8 mouse cellular contexts compared by ENCODE assay signal in the genomic region with DNA sequence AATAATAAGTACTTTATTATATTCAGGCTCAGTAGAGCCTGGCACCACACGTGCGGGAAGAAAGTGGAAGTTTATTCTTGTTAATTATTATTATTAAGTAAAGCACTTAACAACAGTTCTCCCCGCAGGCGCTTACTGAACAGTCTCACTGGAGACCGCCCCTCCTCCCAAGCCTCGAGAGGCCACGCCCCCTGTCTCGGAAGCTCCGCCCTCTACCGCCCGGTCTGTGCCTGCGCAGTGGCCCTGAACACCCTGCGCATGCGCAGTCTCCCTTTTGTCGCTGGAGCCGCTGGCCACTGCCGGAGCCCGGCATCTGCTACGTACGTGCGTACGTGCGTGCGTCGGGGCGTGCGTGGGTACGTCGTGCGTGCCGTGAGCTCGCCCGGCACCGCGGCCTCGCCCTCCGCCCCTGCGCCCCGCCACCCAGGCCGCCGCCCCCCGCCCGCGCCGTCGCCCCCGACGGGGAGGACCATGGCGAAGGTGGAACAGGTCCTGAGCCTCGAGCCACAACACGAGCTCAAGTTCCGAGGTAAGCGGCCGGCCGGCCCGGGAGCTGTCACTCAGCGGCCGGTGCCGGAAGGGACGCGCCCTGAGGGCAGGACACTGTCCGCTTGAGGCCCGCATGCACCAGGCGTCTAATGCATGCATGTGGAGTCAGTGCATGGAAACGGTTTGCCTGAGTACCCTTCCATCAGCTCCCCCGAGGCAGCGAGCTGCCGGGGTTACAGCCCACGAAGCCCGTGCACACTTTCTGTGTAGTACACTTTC. TPM values are rescaled to one million over a fixed set of nuclear protein-coding genes. Genes with fewer than 3 reads are reported as not detected.
DNase-seq lines count a peak whose midpoint lies in the region; ATAC-seq lines count a peak whose summit lies in the region.

A gene (plus strand): TSS at position 290 of the 768 bp plus-strand sequence.

- peak; percentile 87 for DNase-seq in WW6 (ENCODE audit: low read depth, low spot score)
- peak; percentile 100 for DNase-seq in cerebellum, postnatal 4 days (ENCODE audit: low spot score in 2 of 2)
- DNase-seq in gastrocnemius, adult 18-20 months (ENCODE audit: low spot score), result peak; percentile 99
- peak; percentile 100 for DNase-seq in left cerebral cortex, adult 18-20 months (ENCODE audit: low spot score in 2 of 2)
- peak; percentile 99 for DNase-seq in right cerebral cortex, adult 18-20 months
- peak; percentile 99 for DNase-seq in urinary bladder, postnatal 10 days (ENCODE audit: low spot score)

- no peaks in the 10 kb centered on the region for H3K36me3 ChIP-seq in hindbrain, embryonic 16.5 days (ENCODE audit: control insufficient read depth, insufficient read depth, low read length)
- no peaks in the 10 kb centered on the region for H3K36me3 ChIP-seq in macrophage (ENCODE audit: inconsistent target)

- peak within 1 kb of the TSS; percentile 73 for H3K4me2 ChIP-seq in hindbrain, embryonic 16.5 days (ENCODE audit: low read length)

- H3K27me3 ChIP-seq in hindbrain, embryonic 16.5 days (replicated peaks; ENCODE audit: control insufficient read depth, insufficient read depth, low read length), result no peaks in the 10 kb centered on the region

- H3K4me3 ChIP-seq in hindbrain, embryonic 16.5 days (ENCODE audit: low read length), result peak within 1 kb of the TSS; percentile 86
- H3K4me3 ChIP-seq in macrophage (ENCODE audit: inconsistent target), result peak within 1 kb of the TSS; percentile 87

- H3K9me3 ChIP-seq in hindbrain, embryonic 16.5 days (ENCODE audit: control insufficient read depth, low read length), result no peaks in the 10 kb centered on the region

- peak within 1 kb of the TSS; percentile 84 for H3K27ac ChIP-seq in hindbrain, embryonic 16.5 days (ENCODE audit: low read depth, low read length)
- peak within 1 kb of the TSS; percentile 76 for H3K27ac ChIP-seq in macrophage

- peaks cover 48% of the 10 kb centered on the region for H3K79me2 ChIP-seq in macrophage (ENCODE audit: inconsistent target)

- peak; percentile 98 for ATAC-seq in hindbrain, embryonic 16.5 days

- 1% methylated on average over 51 of the region's 70 CpGs for WGBS in hindbrain, embryonic 16.5 days
- 1% methylated on average over 70 of the region's 70 CpGs for WGBS in macrophage (ENCODE audit: missing documents)

- H3K4me1 ChIP-seq in hindbrain, embryonic 16.5 days (ENCODE audit: control insufficient read depth, insufficient read depth, low read depth, low read length), result peaks cover 15% of the 10 kb centered on the region

- peak within 1 kb of the TSS; percentile 96 for H3K9ac ChIP-seq in hindbrain, embryonic 16.5 days (ENCODE audit: low read depth, low read length)

RNA-seq across cellular contexts. Expression of the gene that starts here (rescaled TPM):
- 100 to 1,000 TPM; 160 to 163 TPM for total RNA-seq in gastrocnemius, adult 18-20 months (2021)
- 16.3 and 22.1 TPM in 2 replicates for polyA plus RNA-seq in hindbrain, embryonic 16.5 days (2015; fragmentation: Nextera tagmentation; extraction: Ambion mirVana)
- 100 to 1,000 TPM; 121 to 132 TPM for total RNA-seq in left cerebral cortex, adult 18-20 months (2021)
- 10 to 100 TPM in 24 of 26 experiments, 1 to 10 TPM in 2; 6.5 to 60.3 (median 26.5) TPM for total RNA-seq in macrophage (2018; cell fraction: chromatin; rRNA removed)
- total RNA-seq in macrophage (2018; cell fraction: cytosol; rRNA removed), result 100 to 1,000 TPM in 25 of 26 experiments, 10 to 100 TPM in 1; 98.5 to 199 (median 142) TPM
- total RNA-seq in macrophage (2018; cell fraction: nucleus; rRNA removed), result 10 to 100 TPM; 15.2 to 69.7 (median 42.8) TPM
- polyA plus RNA-seq in macrophage (2018), result 106 to 251 TPM (median 119 TPM) in 3 replicates

Comparison
In these comparisons a context has a peak if more than half of its experiments do, and no peak if none do; other contexts are left out.
1. Peak in every context shown above with its lines: DNase-seq, ATAC-seq, H3K4me3 ChIP-seq and H3K27ac ChIP-seq.